Mouse (Mus musculus) C2C12 (cell line): ENCODE data around the gene Pdyn.

Source experiments
- CEBPB ChIP-seq: IDR thresholded peaks from one replicate; pipeline ENCODE4 v1.6.1; 2011; ENCODE audit warnings: low read depth, mild to moderate bottlenecking, control low read depth, moderate library complexity
- CTCF ChIP-seq: IDR thresholded peaks from one replicate; pipeline ENCODE4 v1.5.1; 2011; ENCODE audit not compliant: control insufficient read depth, insufficient read depth, insufficient read length
- FOSL1 ChIP-seq: IDR thresholded peaks from one replicate; pipeline ENCODE4 v1.8.0; 2011; ENCODE audit warnings: mild to moderate bottlenecking, low read length; ENCODE audit not compliant: poor library complexity, insufficient read depth, severe bottlenecking
- MAX ChIP-seq: IDR thresholded peaks from one replicate; pipeline ENCODE4 v1.6.1; 2011; ENCODE audit warnings: mild to moderate bottlenecking, control low read depth

- peak; percentile 83 for TF ChIP-seq CTCF
- TF ChIP-seq MAX = no peak
- TF ChIP-seq FOSL1 = no peak
- TF ChIP-seq CEBPB = no peak
Measured at GRCm38 (mm10) chr2:129674935-129675634, 24.6 kb downstream of the Pdyn start.
